Mouse (Mus musculus) layer of hippocampus, adult 18-20 months (tissue): ENCODE data around the gene Tfip11. TPM values are rescaled to one million over a fixed set of nuclear protein-coding genes. Genes with fewer than 3 reads are reported as not detected.
"Not testable (repeated sequence)": the region's sequence is repeated elsewhere in the genome, so short reads cannot be mapped to it uniquely, and the experiment has no call there.

Experiments used
- DNase-seq, 2 experiments: peaks; one replicate each; pipeline ENCODE4 v3.0.0; 2022; ENCODE audit warnings: low spot score in 2 of 2
- total RNA-seq, 2 experiments: library from RNA; stranded (reverse); gene quantifications; 2 replicates each; pipeline ENCODE4 v1.2.3; 2021

Tfip11 gene
- total RNA-seq, 2 experiments from 2014 or later = 38.8 to 42.0 TPM

GRCm38 (mm10) chr5:112319343-112319742 lies 6.8 kb upstream of the Tfip11 start:
- DNase-seq = not testable (repeated sequence)

- DNase-seq = peak in 1 of 2 experiments; percentile 29
Observed at GRCm38 (mm10) chr5:112320379-112320778, 5.8 kb upstream of the Tfip11 start.

- peak; percentile 79 to 93 for DNase-seq
Observed at GRCm38 (mm10) chr5:112320936-112321335, 5.2 kb upstream of the Tfip11 start.

GRCm38 (mm10) chr5:112321376-112321775 lies 4.8 kb upstream of the Tfip11 start:
- no peak for DNase-seq

GRCm38 (mm10) chr5:112323246-112323645 lies 2.9 kb upstream of the Tfip11 start:
- DNase-seq = no peak

- DNase-seq = no peak
Observed at GRCm38 (mm10) chr5:112324637-112325545, 1.3 kb upstream of the Tfip11 start.

- no peak for DNase-seq
Observed at GRCm38 (mm10) chr5:112326446-112327009, 370 bp downstream of the Tfip11 start.

- DNase-seq = no peak
Observed at GRCm38 (mm10) chr5:112327854-112328253, 1.7 kb downstream of the Tfip11 start.

GRCm38 (mm10) chr5:112329805-112330564 lies 3.8 kb downstream of the Tfip11 start:
- DNase-seq = no peak

GRCm38 (mm10) chr5:112335473-112335872 lies 9.3 kb downstream of the Tfip11 start:
- DNase-seq = peak in 1 of 2 experiments; percentile 39

GRCm38 (mm10) chr5:112337004-112337403 lies 10.8 kb downstream of the Tfip11 start:
- no peak for DNase-seq

- DNase-seq = no peak
Observed at GRCm38 (mm10) chr5:112339215-112339614, 13.1 kb downstream of the Tfip11 start.

- DNase-seq = peak; percentile 72 to 92
Observed at GRCm38 (mm10) chr5:112342463-112343204, 16.5 kb downstream of the Tfip11 start, which contains the start of the genes Srrd and Hps4. Gene Srrd (minus strand): TSS chr5:112343040. Gene Hps4 (plus strand): TSS chr5:112343083.

- DNase-seq = no peak
Observed at GRCm38 (mm10) chr5:112343205-112343595, 17.0 kb downstream of the Tfip11 start.

- peak; percentile 55 to 78 for DNase-seq
Observed at GRCm38 (mm10) chr5:112344092-112344960, 18.2 kb downstream of the Tfip11 start.

- DNase-seq = no peak
Observed at GRCm38 (mm10) chr5:112346211-112346965, 20.2 kb downstream of the Tfip11 start.

GRCm38 (mm10) chr5:112349169-112349568 lies 23.0 kb downstream of the Tfip11 start:
- DNase-seq = no peak

GRCm38 (mm10) chr5:112355493-112355892 lies 29.3 kb downstream of the Tfip11 start:
- no peak for DNase-seq

GRCm38 (mm10) chr5:112355910-112356309 lies 29.8 kb downstream of the Tfip11 start, which contains the start of gene Gm6583:
Gene Gm6583 (minus strand): TSS chr5:112356033.
- no peak for DNase-seq
